Mouse (Mus musculus): ENCODE measurements at regions not wholly inside any gene's neighbourhood (a gene's known extent, or its start where the extent isn't known, plus 50 kb on each side); places are given as distances from the start of the nearest gene placed in this dataset.

GRCm38 (mm10) chr12:71775126-71775525 lies 55.8 kb upstream of the Daam1 start:
- DNase-seq (ENCODE audit: low spot score in 2 of 2) = no peak

DNA sequence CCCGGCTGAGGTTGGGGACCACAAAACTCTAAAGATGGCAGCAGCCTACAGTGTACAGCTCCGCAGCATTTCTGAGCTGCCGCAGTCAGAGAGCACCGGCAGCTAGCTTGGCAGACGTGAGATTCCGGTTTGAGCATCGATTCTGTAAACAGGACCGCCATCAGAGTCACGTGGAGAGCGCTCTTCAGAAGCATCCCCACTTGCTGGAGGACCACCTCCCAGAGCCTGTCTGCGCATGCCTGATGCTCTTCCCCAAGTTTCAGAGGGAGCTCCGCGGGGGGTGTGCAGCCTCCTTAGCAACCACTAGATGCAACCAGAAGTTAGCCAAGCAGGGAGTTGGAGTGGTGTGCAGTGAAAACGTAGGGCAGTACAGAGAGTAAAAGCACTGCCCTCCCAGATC lies 52.7 kb upstream of the Daam1 start:
- peak; percentile 14 to 22 for DNase-seq (ENCODE audit: low spot score in 2 of 2)

- no peak for DNase-seq (ENCODE audit: low spot score in 2 of 2)
Measured at GRCm38 (mm10) chr12:71778948-71779347, 51.9 kb upstream of the Daam1 start.

- no peak for DNase-seq (ENCODE audit: low spot score in 2 of 2)
Measured at GRCm38 (mm10) chr12:71779418-71779817, 51.5 kb upstream of the Daam1 start.

Measured in layer of hippocampus, postnatal 14 days (tissue).